Mouse (Mus musculus) CH12.LX (cell line): Measurements from ENCODE around the gene Taco1.

ENCODE experiments used
- CTCF ChIP-seq, 2 experiments: IDR thresholded peaks in 1 of 2; conservative IDR thresholded peaks in 1 of 2; 2 replicates each; pipeline ENCODE4 v1.5.1; 2011 to 2012; ENCODE audit warnings: low read depth in 2 of 2, low read length in 2 of 2, improper control_type of control experiment in 1 of 2, inconsistent platforms in 1 of 2, mild to moderate bottlenecking in 1 of 2, moderate library complexity in 1 of 2
- EP300 ChIP-seq: IDR thresholded peaks from 2 replicates; pipeline ENCODE4 v1.6.1; 2011; ENCODE audit warnings: low read length, improper control_type of control experiment
- ETS1 ChIP-seq: conservative IDR thresholded peaks from 2 replicates; pipeline ENCODE4 v1.6.1; 2012; ENCODE audit warnings: low read depth, mild to moderate bottlenecking, inconsistent platforms, low read length, improper control_type of control experiment, moderate library complexity
- JUND ChIP-seq: conservative IDR thresholded peaks from 2 replicates; pipeline ENCODE4 v1.6.1; 2011; ENCODE audit warnings: low read depth, low read length, improper control_type of control experiment
- POLR2A ChIP-seq: IDR thresholded peaks from 2 replicates; pipeline ENCODE4 v1.6.1; 2011; ENCODE audit warnings: low read depth, mild to moderate bottlenecking, improper control_type of control experiment, low read length
- ZC3H11A ChIP-seq: IDR thresholded peaks from 2 replicates; pipeline ENCODE4 v1.6.1; 2012; ENCODE audit warnings: low read depth, mild to moderate bottlenecking, inconsistent platforms, low read length, improper control_type of control experiment

DNA sequence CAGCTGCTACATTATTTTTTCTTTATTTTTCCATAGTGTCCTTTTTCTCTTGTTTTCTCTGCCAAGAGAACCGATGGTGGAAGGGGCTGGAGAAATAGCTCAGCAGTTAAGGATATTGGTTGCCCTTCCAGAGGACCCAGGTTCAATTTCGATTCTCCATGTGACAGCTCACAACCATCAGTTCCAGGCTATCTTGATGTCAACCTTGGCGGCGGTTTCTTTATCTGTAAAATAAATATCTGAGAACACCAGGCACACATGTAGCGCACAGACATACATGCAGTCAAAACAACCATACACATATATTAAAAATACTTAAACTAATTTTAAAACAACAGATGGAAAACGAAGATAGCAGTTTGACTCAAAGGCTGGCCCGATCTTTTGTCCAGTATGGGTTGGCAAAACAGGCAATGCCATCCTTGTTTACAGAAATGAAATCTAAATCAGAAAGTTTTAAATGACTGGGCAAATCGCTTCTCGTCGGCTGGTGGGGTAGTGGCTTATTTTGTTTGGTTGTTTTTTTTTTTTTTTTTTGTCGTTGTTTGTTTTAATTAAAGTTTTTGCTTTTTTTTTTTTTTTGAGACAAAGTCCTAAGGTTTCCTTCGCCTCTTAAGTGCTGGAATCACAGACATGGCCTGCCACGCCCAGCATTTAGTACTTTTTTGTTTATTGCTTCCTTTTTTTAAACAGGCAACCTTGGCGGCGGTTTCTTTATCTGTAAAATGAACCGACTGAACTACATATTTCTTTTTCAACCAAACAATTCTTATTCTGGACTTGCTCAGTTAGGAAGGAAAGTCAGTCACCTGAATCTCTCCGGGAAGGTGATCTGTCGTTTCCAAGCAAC, 563 bp upstream of the Taco1 start:
- no peak for TF ChIP-seq CTCF (conservative IDR thresholded peaks at IDR 0.05 in 1 of 2, IDR thresholded peaks at IDR 0.05 in 1 of 2; ENCODE audit: low read depth in 2 of 2, low read length in 2 of 2)
- TF ChIP-seq ZC3H11A = no peak
- TF ChIP-seq POLR2A = no peak
- TF ChIP-seq ETS1 = no peak
- peak; percentile 82 for TF ChIP-seq JUND
- TF ChIP-seq EP300 = peak; percentile 42; the same call in 1 of the 2 replicates
